Mouse (Mus musculus) kidney, embryonic 14.5 days (tissue): ENCODE results near the gene Dzank1. TPM values are rescaled to one million over a fixed set of nuclear protein-coding genes. Genes with fewer than 3 reads are reported as not detected.

ENCODE experiments used
- ATAC-seq: fragments of 200-750 bp; cut with Nextera tagmentation; 2 replicates; pipeline ENCODE4 v1.8.0; 2017; ENCODE audit warnings: moderate number of reproducible peaks, mild to moderate bottlenecking, moderate TSS enrichment, moderate library complexity; ENCODE audit not compliant: low FRiP score, low TSS enrichment
- H3K27ac ChIP-seq: fragments of 300-500 bp; sonication (generic); 2 replicates; pipeline ENCODE4 v1.5.1; 2014; ENCODE audit warnings: low read depth, mild to moderate bottlenecking, low read length, moderate library complexity, mixed read lengths
- H3K27me3 ChIP-seq: fragments of 300-500 bp; sonication (generic); 2 replicates; pipeline ENCODE4 v1.6.1; 2014; ENCODE audit warnings: mild to moderate bottlenecking, low read length; ENCODE audit not compliant: control insufficient read depth, insufficient read depth
- H3K36me3 ChIP-seq: fragments of 300-500 bp; sonication (generic); 2 replicates; pipeline ENCODE4 v1.6.1; 2014; ENCODE audit warnings: low read length, mixed read lengths; ENCODE audit not compliant: control insufficient read depth, insufficient read depth
- H3K4me1 ChIP-seq: fragments of 300-500 bp; sonication (generic); 2 replicates; pipeline ENCODE4 v1.6.1; 2014; ENCODE audit warnings: low read length, mixed read lengths; ENCODE audit not compliant: control insufficient read depth, insufficient read depth
- H3K4me2 ChIP-seq: fragments of 300-500 bp; sonication (generic); replicated peaks from 2 replicates; pipeline ENCODE4 v1.6.1; 2014; ENCODE audit warnings: low read depth, mild to moderate bottlenecking, low read length
- H3K4me3 ChIP-seq: fragments of 300-500 bp; sonication (generic); 2 replicates; pipeline ENCODE4 v1.5.1; 2014; ENCODE audit warnings: mild to moderate bottlenecking, low read length
- H3K9ac ChIP-seq: fragments of 300-500 bp; sonication (generic); 2 replicates; pipeline ENCODE4 v1.6.1; 2014; ENCODE audit warnings: low read depth, mild to moderate bottlenecking, low read length, moderate library complexity
- H3K9me3 ChIP-seq: fragments of 300-500 bp; sonication (generic); 2 replicates; pipeline ENCODE4 v1.6.1; 2016; ENCODE audit warnings: low read length; ENCODE audit not compliant: control insufficient read depth
- WGBS: fragments of 180-500 bp; shearing (Covaris S2); extraction: QIAGEN DNeasy Blood & Tissue Kit; methylation state at CpG from one replicate; pipeline ENCODE4 v1.1.7; 2014; 5-methylcytosine and 5-hydroxymethylcytosine counted together
- polyA plus RNA-seq: library from polyadenylated mRNA; unstranded; fragments of >200 nt; fragmentation: Nextera tagmentation; extraction: Ambion mirVana; gene quantifications from 2 replicates; pipeline ENCODE4 v1.2.1, GENCODE M21; 2014

Gene Dzank1
- polyA plus RNA-seq, 1 experiment from 2014 or later, result 2.2 TPM

- H3K27ac ChIP-seq, result no peak overlapping the region
- no peaks in the 10 kb centered on the region for H3K36me3 ChIP-seq
- H3K4me2 ChIP-seq, result no peak overlapping the region
- no peaks in the 10 kb centered on the region for H3K9me3 ChIP-seq
- no peak for ATAC-seq
- H3K4me1 ChIP-seq, result no peaks in the 10 kb centered on the region
- 85% methylated on average over 10 of the region's 10 CpGs for WGBS
- H3K4me3 ChIP-seq, result no peak overlapping the region
- H3K27me3 ChIP-seq, result no peaks in the 10 kb centered on the region
- H3K9ac ChIP-seq, result no peak overlapping the region
Observed at GRCm38 (mm10) chr2:144435679-144436078, 91.5 kb downstream of the Dzank1 start.

- WGBS, result 87% methylated on average over 5 of the region's 5 CpGs
- Histone ChIP-seq H3K4me3 (no peak overlapping the region), H3K36me3 (no peaks in the 10 kb centered on the region), H3K9ac (no peak overlapping the region), H3K27me3 (no peaks in the 10 kb centered on the region), H3K4me1 (0 out of 2 replicates have a peak, but pooled peaks cover 5% of the 10 kb centered on the region), H3K4me2 (no peak overlapping the region), H3K27ac (no peak overlapping the region), H3K9me3 (no peaks in the 10 kb centered on the region)
- no peak for ATAC-seq
Observed at GRCm38 (mm10) chr2:144431286-144431825, 95.9 kb downstream of the Dzank1 start.

- ATAC-seq, result 0 out of 2 replicates have a peak, but pooled peaks have one; percentile 21
- Histone ChIP-seq H3K9ac (no peak overlapping the region), H3K4me2 (no peak overlapping the region), H3K4me3 (no peak overlapping the region), H3K36me3 (no peaks in the 10 kb centered on the region), H3K27ac (no peak overlapping the region), H3K27me3 (no peaks in the 10 kb centered on the region), H3K9me3 (no peaks in the 10 kb centered on the region), H3K4me1 (0 out of 2 replicates have a peak, but pooled peaks cover 5% of the 10 kb centered on the region)
- WGBS, result 62% methylated on average over 7 of the region's 7 CpGs
Observed at GRCm38 (mm10) chr2:144429171-144429570, 98.0 kb downstream of the Dzank1 start.

GRCm38 (mm10) chr2:144428659-144429058, 98.6 kb downstream of the Dzank1 start:
- no peak for ATAC-seq
- H3K4me3 ChIP-seq, result no peak overlapping the region

GRCm38 (mm10) chr2:144427852-144428251, 99.4 kb downstream of the Dzank1 start:
- ATAC-seq, result no peak
- Histone ChIP-seq H3K9me3 (no peaks in the 10 kb centered on the region), H3K36me3 (no peaks in the 10 kb centered on the region), H3K4me1 (0 out of 2 replicates have a peak, but pooled peaks cover 5% of the 10 kb centered on the region), H3K27ac (no peak overlapping the region), H3K9ac (no peak overlapping the region), H3K27me3 (no peaks in the 10 kb centered on the region), H3K4me2 (no peak overlapping the region), H3K4me3 (no peak overlapping the region)
- WGBS, result 60% methylated on average over 5 of the region's 5 CpGs

More at GRCm38 (mm10) chr2:144428659-144429058, 98.6 kb downstream of the Dzank1 start:
- H3K27ac ChIP-seq, result no peak overlapping the region
- 0 out of 2 replicates have a peak, but pooled peaks cover 5% of the 10 kb centered on the region for H3K4me1 ChIP-seq
- WGBS, result 74% methylated on average over 8 of the region's 8 CpGs
- no peak overlapping the region for H3K9ac ChIP-seq
- no peaks in the 10 kb centered on the region for H3K9me3 ChIP-seq
- H3K27me3 ChIP-seq, result no peaks in the 10 kb centered on the region
- no peak overlapping the region for H3K4me2 ChIP-seq
- H3K36me3 ChIP-seq, result no peaks in the 10 kb centered on the region

- H3K36me3 ChIP-seq, result no peaks in the 10 kb centered on the region
- no peak overlapping the region for H3K9ac ChIP-seq
- WGBS, result 20% methylated on average over 1 of the region's 1 CpGs
- H3K4me1 ChIP-seq, result 0 out of 2 replicates have a peak, but pooled peaks cover 5% of the 10 kb centered on the region
- no peak overlapping the region for H3K4me2 ChIP-seq
- no peak for ATAC-seq
- no peaks in the 10 kb centered on the region for H3K9me3 ChIP-seq
- H3K4me3 ChIP-seq, result no peak overlapping the region
- no peak overlapping the region for H3K27ac ChIP-seq
- H3K27me3 ChIP-seq, result no peaks in the 10 kb centered on the region
Observed at GRCm38 (mm10) chr2:144425761-144426160, 101.5 kb downstream of the Dzank1 start.

GRCm38 (mm10) chr2:144422094-144422675, 105.0 kb downstream of the Dzank1 start:
- Histone ChIP-seq H3K27me3 (no peaks in the 10 kb centered on the region), H3K4me3 (no peak overlapping the region), H3K36me3 (no peaks in the 10 kb centered on the region), H3K9ac (no peak overlapping the region), H3K9me3 (no peaks in the 10 kb centered on the region), H3K4me2 (no peak overlapping the region), H3K4me1 (0 out of 2 replicates have a peak, but pooled peaks cover 8% of the 10 kb centered on the region), H3K27ac (no peak overlapping the region)
- no peak for ATAC-seq
- 69% methylated on average over 10 of the region's 10 CpGs for WGBS

Other genes starting within 250 kb of the Dzank1 start
- gene Ovol2, start 195.3 kb downstream of the Dzank1 start, polyA plus RNA-seq, result 1.8 and 2.1 TPM in 2 replicates
- gene Kat14, start 158.4 kb downstream of the Dzank1 start, polyA plus RNA-seq, result 34.8 and 47.5 TPM in 2 replicates
- gene Pet117, start 158.4 kb downstream of the Dzank1 start, polyA plus RNA-seq, result not detected in 2 replicates
- 26.7 and 34.2 TPM in 2 replicates for gene Polr3f, start 304 bp upstream of the Dzank1 start, polyA plus RNA-seq
- gene Rbbp9, start 23.5 kb upstream of the Dzank1 start, polyA plus RNA-seq, result 67.1 and 84.7 TPM in 2 replicates
- gene Sec23b, start 28.8 kb upstream of the Dzank1 start, polyA plus RNA-seq, result 59.9 and 93.5 TPM in 2 replicates
- 41.8 and 61.3 TPM in 2 replicates for gene Smim26, start 66.6 kb upstream of the Dzank1 start, polyA plus RNA-seq
- 47.9 and 50.0 TPM in 2 replicates for gene Dtd1, start 72.5 kb upstream of the Dzank1 start, polyA plus RNA-seq